Mouse (Mus musculus) layer of hippocampus, adult 9-10 months (tissue): ENCODE results near the gene Cuedc1.

Experiments
- DNase-seq: peaks from one replicate; pipeline ENCODE4 v3.0.0; 2022; ENCODE audit warnings: low spot score

Gene Cuedc1

DNA sequence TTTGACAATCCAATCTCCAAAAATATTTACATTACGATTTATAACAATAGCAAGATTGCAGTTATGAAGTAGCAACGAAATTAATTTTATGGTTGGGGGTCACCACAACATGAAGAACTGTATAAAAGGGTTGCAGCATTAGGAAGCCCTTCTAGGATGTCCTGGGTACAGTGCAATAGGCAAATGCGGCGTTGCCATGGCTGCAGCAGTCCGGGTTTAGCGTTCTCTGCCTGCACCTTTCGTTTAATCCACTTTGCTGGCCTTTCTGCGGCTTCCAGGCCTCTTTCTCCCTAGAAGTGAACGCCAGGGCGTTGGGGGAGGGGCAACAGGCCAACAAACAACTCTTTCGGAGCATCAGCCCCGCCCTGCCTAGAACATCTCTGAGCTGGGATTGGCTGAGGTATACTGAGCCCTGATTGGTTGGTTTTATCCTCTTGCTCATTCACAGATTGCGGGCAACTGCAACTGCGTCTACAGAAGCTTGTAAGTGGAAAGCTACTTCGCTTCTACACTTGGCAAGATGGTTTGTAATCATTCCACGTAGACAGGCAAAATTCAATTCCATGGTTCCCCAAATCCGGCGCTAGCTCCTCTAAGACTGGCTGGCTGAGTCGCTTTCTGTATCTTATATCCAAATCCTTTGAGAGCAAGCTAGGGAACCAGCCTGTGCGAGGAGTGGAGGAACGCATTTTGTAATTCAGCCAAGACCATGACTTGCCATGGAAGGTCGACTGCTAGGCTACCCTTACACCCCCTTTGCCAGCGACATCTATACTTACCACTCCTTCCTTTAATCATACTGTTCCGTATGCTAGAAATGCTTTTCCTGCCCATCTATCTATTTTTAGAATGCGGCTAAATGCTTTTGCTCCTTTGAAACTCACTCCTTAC lies 10.9 kb upstream of the Cuedc1 start:
- peak; percentile 74 for DNase-seq

DNA sequence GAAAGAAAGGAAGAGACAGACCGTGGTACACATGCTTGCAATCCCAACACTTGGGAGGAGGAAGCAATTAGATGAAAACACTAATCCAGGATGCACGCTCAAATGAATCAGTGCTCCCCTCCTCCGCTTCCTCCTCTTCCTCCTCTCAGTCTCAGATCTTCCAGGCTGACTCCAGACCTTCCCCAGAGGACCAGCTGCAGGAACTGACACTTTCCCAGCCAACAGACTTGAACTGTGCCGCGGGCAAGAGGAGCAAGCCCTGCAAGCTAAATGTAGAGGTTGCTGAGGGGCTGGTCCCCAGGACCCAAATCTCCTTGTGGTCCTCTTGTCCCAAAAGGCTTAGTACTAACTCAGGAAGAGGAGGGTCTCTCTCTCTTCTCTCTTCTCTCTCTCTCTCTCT lies 8.7 kb upstream of the Cuedc1 start:
- DNase-seq, result no peak

DNA sequence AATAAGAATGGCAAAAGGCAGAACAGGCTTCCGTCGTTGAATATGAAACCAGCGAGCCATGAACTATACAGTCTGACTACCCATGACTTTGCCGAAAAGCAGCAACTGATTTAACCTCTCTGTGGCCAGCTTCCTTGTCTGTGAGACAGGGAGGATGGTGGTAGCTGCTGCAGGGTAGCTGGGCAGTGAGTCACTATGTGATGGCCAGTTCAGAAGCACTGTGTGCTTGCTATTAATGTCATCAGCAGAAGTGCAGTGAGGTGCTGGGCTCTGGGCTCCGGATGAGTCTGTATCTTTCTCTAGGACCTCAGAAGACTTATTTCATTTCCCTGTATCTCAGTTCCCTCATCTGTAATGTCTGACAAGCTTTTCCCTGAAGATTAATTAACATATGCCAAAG lies 7.6 kb upstream of the Cuedc1 start:
- DNase-seq, result no peak

DNA sequence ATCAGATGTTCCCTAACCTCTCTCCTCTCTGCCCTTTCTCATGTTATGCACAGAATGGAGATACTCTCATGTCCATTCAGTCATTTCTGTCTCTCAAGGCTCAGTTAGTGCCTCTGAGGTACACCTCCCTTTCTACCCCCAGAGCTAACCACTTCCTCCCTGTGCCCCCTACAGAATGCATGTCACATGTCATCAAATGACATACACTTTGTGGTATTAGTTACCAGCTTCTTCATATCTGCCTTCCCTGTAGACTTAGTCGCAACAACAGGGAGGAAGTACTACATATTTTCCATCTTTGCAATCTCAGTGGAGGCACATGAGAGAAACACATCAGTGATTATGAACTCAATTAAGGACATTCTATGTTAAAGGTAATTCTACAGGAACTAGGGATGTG lies 5.9 kb upstream of the Cuedc1 start:
- DNase-seq, result no peak

DNA sequence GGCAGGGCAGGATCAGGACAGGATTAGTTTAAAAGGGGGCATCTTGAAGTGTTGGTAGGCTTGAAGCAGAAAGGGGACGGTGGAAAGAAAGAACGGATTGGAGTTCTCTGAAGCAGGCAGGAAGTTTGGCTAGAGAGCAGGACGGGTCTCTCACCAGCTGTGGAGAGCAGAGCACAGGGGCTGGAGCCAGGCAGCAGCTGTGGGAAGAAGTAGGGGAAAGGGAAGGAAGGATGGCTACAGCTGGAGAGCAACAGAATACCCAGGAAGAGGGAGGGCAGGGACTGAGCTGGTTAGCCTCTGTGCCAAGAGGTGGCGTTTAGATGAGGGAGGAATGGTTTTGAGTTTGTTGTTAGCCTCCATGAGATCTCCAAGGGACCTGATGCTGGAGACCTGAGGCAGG lies 685 bp upstream of the Cuedc1 start:
- no peak for DNase-seq

DNA sequence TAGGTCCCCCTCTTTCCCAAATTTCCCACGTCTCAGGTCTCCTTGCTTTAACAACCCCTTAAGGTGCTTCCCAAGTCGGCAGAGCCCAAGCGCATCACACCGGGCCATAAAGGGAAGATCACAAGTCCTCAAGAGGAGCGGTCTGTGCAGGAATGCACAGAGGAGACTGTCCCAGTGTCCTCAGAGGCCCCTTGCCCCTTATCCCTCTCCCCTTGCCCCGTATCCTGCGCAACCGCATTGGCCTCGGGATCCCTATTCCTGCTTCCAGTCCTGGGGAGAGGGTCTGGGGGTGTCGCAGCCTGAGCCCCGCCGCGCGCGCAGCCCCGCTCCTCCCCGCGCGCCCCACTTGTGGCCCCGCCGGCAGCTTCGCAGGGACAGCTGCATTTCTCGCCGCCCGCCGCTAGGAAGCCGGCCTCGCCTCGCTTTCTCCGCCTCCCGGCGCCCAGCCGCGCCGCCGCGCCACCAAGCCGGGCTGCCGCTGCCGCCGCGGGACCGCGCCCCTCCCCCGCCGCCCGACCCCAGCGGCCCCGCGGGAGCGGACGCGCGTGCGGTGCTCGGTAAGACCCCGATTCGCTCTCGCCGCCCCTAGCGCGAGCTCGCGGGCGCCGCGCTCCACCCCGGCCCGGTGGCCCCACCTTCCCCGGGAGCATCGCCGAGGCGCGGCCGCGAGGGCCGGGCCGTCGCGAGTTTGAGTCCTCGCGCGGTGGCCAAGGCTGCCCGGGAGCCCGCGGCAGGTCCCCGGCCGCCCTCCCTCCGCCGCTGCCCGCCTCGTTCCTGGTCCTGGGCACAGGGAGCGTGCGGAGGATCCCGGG lies 1.1 kb downstream of the Cuedc1 start:
- no peak for DNase-seq

DNA sequence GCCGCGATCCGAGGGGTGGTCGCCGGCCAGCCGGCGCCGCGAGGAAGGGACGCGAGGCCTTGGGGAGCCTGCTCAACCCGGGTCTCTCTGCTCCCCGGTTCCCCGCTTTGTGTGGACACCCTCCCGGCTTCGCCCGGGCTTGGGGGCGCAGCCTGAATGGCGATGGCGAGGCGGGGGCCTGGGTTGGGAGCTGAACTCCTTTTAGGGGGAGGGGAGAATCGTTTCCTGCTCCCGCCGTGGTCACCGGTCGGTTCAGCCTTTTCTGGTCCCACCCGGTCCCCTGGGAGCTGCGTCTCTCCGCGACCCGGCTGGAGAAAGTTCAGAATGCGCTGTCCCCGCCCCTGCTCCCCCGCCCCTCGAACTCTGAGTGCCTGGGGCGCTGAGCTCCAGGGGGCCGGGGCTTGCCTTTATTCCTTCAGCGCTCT lies 1.8 kb downstream of the Cuedc1 start:
- DNase-seq, result no peak

DNA sequence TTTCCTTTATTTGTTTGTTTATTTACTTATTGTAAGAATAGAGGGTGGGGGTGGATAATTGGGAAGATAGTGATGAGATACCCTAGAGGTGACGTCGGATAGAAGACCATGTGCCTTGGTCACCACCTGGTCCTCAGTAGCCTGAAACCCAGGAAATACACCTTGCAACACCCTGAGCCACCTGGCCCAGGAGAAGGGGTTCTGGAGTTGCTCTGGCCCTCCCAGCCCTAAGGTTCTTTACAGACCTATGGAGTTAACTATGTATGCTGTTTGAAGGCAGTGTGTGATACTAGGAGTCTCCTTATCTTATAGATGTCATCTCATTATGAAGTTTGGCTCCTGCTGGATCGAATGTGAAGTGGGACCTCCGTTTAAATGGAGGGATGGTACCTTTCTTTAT lies 2.3 kb downstream of the Cuedc1 start:
- no peak for DNase-seq

DNA sequence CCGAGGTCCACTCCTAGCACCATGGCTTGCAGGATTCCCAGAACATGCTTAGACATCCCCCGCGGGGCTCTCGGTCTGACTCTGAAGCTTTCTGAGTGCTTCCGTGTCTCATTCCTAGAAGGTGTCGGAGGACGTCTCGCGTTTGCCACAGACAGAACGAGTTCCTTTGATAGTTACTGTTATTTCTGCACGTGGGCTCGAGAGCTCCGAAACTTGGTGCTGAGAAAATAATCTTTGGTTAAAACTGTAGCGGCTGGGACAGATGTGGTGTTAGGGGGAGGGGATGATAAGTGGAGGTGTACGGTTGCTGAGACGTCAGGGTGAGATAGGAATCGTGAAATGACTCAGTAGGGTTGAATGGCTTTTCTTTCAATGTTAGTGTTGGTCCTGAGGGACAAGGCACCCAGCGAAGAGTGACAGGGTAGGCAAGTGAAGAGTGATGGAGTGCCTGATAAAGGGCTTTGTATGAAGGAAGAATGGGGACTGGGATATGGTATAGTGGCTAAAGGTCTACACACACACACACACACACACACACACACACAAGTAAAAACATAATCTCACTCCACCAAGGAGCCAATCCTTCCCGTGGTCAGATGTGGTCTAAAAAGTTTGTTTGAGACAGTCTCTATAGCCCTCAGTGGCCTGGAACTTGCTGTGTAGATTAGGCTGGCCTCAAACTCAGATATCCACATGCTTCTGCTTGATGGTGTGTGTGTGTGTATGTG lies 5.5 kb downstream of the Cuedc1 start:
- no peak for DNase-seq

DNA sequence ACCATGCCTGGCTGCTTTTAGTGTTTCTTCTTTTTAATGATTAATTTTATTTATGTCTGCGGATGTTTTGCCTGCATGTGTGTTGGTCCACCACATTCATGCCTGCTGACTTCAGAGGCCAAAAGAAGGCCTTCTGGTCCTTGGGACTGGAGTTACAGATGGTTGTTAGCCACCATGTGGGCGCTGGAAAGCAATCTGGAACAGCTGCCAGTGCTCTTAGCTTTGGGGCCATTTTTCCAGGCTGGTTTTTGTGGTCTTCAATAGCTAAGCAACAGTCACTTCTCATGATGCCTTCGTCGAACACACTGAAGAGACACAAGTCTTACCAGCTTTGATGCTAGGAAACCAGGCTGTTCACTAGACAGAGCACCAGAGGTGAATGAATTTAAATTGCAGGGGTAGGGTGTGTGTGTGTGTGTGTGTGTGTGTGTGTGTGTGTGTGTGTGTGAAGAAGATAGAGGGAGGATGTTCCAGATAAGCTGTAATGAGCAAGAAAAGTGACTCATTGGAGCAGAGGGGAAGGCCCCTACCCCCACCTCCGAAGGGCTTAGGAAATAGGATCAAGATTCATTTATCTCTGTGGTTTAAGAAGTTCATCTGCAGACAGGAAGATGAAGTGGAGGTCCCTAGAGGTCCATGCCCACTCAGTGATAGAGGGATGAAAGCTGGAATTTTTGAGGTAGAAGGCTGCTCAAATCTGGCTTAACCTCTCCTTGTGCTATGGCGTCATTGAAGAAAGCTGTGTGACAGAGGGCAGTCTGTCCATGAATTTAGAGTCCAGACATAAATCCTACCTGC lies 7.8 kb downstream of the Cuedc1 start:
- DNase-seq, result no peak

DNA sequence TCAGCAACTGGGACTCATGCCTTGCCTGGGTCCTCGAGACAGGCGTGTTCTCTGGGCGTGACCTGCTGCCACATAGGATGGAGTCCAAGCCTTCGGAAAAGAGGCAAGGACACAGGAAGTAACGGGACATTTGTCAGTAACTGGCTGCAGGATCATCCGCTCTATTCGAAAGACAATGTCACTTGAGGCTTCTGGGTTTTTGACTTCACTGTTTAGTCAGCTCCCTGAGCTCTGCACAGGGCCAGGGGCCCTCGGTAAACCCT lies 8.4 kb downstream of the Cuedc1 start:
- no peak for DNase-seq

DNA sequence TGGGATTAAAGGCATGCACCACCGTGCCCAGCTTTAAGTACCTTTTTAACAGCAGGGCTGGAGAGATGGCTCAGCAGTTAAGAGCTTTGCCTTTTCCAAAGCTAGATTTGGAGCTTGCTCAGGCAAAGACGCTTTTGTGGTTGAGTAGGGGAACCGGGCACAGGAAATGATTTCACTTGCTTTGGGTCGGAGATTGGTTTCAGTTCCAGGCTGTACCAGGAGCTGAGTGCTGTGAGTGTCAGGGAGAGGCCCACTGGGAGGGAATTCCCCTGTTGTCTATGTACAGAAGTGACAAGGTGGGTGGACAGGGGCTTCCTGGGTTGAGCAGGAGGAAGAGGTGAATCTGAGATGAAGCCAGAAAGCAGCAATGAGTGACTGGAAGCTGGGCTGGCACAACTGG lies 9.5 kb downstream of the Cuedc1 start:
- no peak for DNase-seq

DNA sequence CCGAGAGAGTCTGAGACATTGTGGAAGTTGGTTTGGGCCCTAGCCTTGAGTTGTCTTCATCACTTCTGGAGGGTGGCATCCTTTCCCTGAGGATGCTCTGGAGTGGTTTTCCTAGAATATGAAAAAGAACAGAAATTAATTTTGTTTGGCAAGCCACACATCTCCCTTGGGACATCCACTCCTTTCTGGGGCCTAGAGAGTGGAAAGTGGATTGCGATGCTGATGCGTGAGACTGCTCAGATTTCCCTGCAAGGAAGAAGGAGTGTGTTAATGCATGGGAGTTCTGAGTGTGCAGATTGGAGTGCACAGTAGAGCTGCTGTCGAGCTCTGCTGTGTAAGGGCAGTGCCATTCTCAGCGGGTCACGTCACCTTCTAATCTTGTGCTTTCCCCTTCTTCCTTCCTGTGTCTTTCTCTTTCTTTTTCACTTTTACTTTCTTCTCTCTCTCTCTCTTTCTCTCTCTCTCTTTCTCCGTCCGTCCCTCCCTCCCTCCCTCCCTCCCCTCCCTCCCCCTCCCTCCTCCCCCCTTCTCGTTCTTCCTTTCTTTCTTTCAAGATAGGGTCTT lies 12.3 kb downstream of the Cuedc1 start:
- no peak for DNase-seq

DNA sequence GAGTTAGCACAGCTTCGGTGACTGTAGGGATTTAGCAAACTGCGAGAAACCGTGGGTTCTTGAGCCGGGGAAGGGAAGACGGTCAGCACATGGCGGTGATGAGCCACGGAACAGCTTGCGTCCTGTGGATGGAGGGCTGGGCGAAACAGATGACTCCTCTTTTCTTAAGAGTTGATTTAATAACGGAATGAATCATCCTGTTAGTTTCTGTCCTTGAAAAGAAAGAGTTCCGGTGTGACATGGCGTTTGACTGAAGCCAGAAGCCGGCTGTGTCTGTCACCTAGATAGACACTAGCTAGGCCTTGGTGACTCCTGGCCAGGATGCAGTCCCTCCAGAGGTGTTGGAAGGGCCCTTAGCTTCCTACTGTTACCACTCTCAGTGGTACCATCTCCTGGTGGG lies 14.2 kb downstream of the Cuedc1 start:
- no peak for DNase-seq

DNA sequence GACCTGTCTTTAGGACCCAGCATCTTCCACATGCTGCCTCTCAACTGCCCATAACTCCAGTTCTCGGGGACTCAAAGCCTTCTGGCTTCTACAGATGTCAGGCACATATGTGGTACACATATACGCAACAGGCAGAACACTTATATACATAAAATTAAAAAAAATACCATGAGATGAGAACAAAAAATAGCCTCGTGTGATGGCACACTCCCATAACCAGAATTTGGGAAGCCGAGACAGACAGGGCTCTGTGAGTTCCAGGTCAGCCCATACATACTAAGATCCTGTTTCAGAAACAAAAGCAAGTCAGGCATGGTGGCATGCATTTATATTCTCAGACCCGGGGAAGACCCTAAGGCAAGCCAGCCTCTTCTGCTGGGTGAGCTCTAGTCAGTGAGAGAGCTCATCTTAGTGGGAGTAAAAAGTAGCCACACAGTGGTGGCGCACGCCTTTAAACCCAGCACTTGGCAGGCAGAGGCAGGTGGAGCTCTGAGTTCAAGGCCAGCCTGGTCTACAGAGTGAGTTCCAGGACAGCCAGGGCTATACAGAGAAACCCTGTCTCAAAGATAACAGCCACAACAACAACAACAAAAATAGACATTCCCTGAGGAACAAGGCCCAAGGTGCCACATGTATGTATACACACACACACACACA lies 14.9 kb downstream of the Cuedc1 start:
- DNase-seq, result no peak

DNA sequence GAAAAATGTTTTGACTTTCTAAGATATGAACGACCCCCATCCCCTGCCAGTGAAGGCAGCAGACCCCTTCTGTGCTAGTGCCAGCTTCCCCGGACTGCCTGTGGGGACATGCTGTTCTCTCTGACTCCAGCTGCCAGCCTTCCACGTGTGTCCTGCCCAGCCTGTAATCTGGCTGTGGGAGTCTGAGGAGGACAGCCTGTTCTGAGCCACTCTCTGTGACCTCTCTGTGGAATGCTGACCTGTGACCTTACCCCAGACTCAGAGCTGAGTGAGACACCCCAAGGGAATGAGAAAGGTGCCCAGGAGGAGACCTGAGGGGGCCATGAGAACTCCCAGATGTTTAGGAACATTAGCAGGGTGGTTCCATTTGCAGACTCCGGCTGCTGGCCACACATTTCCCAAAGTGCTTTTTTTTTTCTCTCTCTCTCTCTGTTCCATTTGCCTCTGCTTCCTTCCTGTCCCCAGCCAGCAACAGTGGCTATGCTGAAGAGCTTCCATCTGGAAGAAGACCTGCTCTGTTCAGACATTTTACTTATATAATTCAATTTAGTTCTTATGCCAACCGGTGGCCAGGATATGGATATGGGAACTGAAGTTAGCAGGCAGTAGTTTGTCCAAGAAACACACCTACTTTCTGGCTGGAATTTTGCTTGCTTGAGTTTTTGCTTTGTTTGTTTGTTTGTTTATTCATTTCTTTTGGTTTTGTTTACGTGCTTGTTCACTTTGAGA lies 15.8 kb downstream of the Cuedc1 start:
- no peak for DNase-seq

DNA sequence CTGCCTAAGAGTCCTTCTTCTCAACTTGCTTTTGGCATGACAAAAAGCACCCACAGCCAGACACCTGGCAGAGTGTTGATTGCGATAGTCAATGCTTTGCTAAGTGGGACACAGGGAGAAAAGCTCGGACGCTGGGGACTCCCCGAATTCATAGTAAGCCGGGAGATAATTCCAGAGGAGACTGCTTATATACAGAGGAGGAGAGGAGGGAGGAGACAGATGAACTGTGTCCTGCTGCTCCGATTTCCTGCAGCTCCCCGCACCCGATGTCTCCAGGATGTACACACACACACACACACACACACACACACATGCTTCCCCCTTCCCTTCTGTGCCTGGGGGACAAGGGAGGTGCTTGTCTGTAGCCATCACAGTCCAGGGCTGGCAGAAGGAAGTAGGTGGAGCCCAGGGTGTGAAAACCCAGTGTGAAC lies 17.0 kb downstream of the Cuedc1 start:
- DNase-seq, result no peak

DNA sequence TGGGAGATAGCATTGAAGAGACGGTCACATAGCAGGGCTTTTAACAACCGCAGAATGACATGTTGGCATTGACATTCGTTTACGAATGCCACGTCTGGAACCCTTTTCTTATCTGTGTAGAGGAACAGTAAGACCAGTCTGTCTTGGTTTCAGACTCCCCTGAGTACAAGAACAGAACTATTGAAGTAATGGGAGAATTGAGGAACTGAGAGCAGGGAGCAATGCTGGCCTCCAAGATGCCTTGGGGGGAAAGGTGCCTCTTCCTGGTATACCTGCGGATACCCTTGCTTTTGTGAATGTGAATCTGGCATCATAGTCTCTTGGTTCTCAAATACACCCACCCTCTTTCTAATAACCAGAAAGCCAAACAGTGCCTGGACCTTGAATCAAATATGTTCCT lies 18.7 kb downstream of the Cuedc1 start:
- DNase-seq, result no peak

DNA sequence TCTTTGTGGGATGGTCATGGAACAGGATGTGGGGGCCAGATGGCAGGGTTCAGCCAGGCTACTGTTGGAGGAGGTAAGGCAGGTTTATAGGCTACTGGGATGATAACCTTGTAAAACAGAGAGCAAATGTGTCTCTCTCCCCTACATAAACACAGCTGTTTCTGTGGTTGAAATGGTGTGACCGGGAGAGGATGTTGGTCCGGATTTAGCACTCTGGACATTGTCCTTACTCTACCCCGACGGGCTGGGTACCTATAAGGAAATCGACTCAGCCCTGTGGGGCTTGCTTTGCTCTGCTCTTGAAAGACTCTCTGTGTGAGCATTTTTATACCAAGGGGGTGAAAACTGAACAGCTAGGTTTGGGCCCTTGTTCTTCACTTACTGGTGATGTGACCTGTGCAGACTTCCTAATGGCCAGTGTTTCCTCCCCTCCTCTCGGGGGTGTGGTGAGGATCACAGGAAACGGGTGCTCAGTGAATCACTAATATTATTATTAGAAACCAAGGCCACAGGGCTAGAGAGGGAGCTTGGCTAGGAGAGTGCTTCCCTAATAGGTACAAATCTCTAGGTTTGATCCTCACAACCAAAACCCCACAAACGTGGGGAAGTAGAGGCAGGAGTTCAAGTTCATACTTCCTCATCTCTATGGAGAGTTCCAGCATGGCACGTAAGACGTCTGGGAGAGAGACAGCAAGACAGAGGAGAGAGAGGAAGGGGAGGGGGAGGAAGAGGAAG lies 19.7 kb downstream of the Cuedc1 start:
- no peak for DNase-seq

DNA sequence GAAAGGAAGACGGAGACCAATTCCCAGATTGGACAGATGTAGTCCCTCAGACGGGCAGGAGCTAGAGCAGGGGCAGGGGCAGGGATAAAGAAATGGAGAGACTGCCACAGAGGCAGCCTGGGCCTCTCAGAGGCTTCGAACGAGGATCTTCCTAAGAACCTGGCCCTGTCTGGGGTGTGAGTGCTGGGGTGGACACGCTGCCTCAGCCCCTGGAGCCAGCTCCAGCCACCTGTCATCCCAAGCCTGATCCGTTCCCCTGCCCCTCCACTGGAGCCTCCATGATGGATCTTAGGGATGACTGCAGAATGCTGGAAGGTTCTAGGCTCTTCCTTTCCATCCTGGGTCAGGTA lies 20.2 kb downstream of the Cuedc1 start:
- DNase-seq, result no peak
